Mouse (Mus musculus) heart, postnatal 0 days (tissue): ENCODE data around the gene Col4a1. TPM values are rescaled to one million over a fixed set of nuclear protein-coding genes. Genes with fewer than 3 reads are reported as not detected.

Experiments used
- ATAC-seq: fragments of 200-750 bp; cut with Nextera tagmentation; 2 replicates; pipeline ENCODE4 v1.8.0; 2017; ENCODE audit warnings: low read depth, moderate number of reproducible peaks, moderate library complexity; ENCODE audit not compliant: insufficient read depth
- DNase-seq: peaks from one replicate; pipeline ENCODE4 v3.0.0-alpha.2; 2016; ENCODE audit warnings: low spot score
- H3K27ac ChIP-seq: fragments of 300-500 bp; sonication (generic); 2 replicates; pipeline ENCODE4 v1.5.1; 2014; ENCODE audit warnings: low read depth, mild to moderate bottlenecking
- H3K27me3 ChIP-seq: fragments of 300-500 bp; sonication (generic); 2 replicates; pipeline ENCODE4 v1.6.1; 2014; ENCODE audit warnings: low read length, mixed read lengths; ENCODE audit not compliant: control insufficient read depth, insufficient read depth
- H3K36me3 ChIP-seq: fragments of 300-500 bp; sonication (generic); replicated peaks from 2 replicates; pipeline ENCODE4 v1.6.1; 2014; ENCODE audit warnings: low read length, mixed read lengths; ENCODE audit not compliant: control insufficient read depth, insufficient read depth
- H3K4me1 ChIP-seq: fragments of 300-500 bp; sonication (generic); 2 replicates; pipeline ENCODE4 v1.6.1; 2014; ENCODE audit warnings: antibody characterized with exemption; ENCODE audit not compliant: control insufficient read depth, insufficient read depth
- H3K4me2 ChIP-seq: fragments of 300-500 bp; sonication (generic); 2 replicates; pipeline ENCODE4 v1.6.1; 2014; ENCODE audit warnings: low read depth, mild to moderate bottlenecking, low read length, moderate library complexity
- H3K4me3 ChIP-seq: fragments of 300-500 bp; sonication (generic); 2 replicates; pipeline ENCODE4 v1.5.1; 2014; ENCODE audit warnings: low read depth, low read length
- H3K9ac ChIP-seq: fragments of 300-500 bp; sonication (generic); replicated peaks from 2 replicates; pipeline ENCODE4 v1.6.1; 2014; ENCODE audit warnings: low read depth, low read length, mixed read lengths
- H3K9me3 ChIP-seq: fragments of 300-500 bp; sonication (generic); replicated peaks from 2 replicates; pipeline ENCODE4 v1.6.1; 2016; ENCODE audit warnings: low read length; ENCODE audit not compliant: control insufficient read depth
- CTCF ChIP-seq: IDR thresholded peaks from 2 replicates; pipeline ENCODE4 v1.5.1; 2016; ENCODE audit warnings: antibody characterized with exemption, control low read depth, low read depth
- EP300 ChIP-seq: IDR thresholded peaks from 2 replicates; pipeline ENCODE4 v1.6.1; 2016; ENCODE audit warnings: antibody characterized with exemption, low read depth
- WGBS: fragments of 180-500 bp; shearing (Covaris S2); extraction: QIAGEN DNeasy Blood & Tissue Kit; methylation state at CpG from one replicate; pipeline ENCODE4 v1.1.7; 2014; 5-methylcytosine and 5-hydroxymethylcytosine counted together
- polyA plus RNA-seq: library from polyadenylated mRNA; unstranded; fragments of >200 nt; fragmentation: Nextera tagmentation; extraction: Ambion mirVana; gene quantifications from 2 replicates; pipeline ENCODE4 v1.2.1, GENCODE M21; 2015
- total RNA-seq: library from RNA; depleted of rRNA; stranded (reverse); fragments of >200 nt; gene quantifications from 2 replicates; pipeline ENCODE4 v1.2.3, GENCODE M21; 2014; ENCODE audit warnings: low replicate concordance

The Col4a1 gene
- total and polyA plus RNA-seq, 2 experiments from 2014 or later = 191 to 921 TPM

- Histone ChIP-seq H3K4me1 (peaks cover 85% of the 10 kb centered on the region), H3K4me3 (no peak overlapping the region), H3K36me3 (no peaks in the 10 kb centered on the region; the same call in 1 of the 2 replicates), H3K27ac (peak overlapping the region; percentile 71), H3K9me3 (no peaks in the 10 kb centered on the region), H3K9ac (no peak overlapping the region), H3K4me2 (no peak overlapping the region), H3K27me3 (no peaks in the 10 kb centered on the region)
- DNase-seq (no peak), ATAC-seq (no peak)
- no peak for TF ChIP-seq EP300
- no peak for TF ChIP-seq CTCF
- 60% methylated on average over 5 of the region's 5 CpGs for WGBS
These were observed 15.2 kb upstream of the Col4a1 start for GRCm38 (mm10) chr8:11327722-11328417.

GRCm38 (mm10) chr8:11327298-11327697, 14.7 kb upstream of the Col4a1 start:
- no peak for TF ChIP-seq EP300
- H3K36me3 ChIP-seq = no peaks in the 10 kb centered on the region
- H3K4me1 ChIP-seq = peaks cover 84% of the 10 kb centered on the region
- H3K27me3 ChIP-seq = no peaks in the 10 kb centered on the region
- H3K9ac ChIP-seq = no peak overlapping the region
- H3K27ac ChIP-seq = peak overlapping the region; percentile 71
- DNase-seq = peak; percentile 65
- peak; percentile 42; the same call in 1 of the 2 replicates for ATAC-seq
- H3K4me2 ChIP-seq = no peak overlapping the region
- no peak overlapping the region for H3K4me3 ChIP-seq
- no peaks in the 10 kb centered on the region for H3K9me3 ChIP-seq
- whole genome bisulfite sequencing = 3% methylated on average over 4 of the region's 4 CpGs

- no peak overlapping the region for H3K4me2 ChIP-seq
- H3K27ac ChIP-seq = peak overlapping the region; percentile 82
- H3K4me1 ChIP-seq = peaks cover 83% of the 10 kb centered on the region
- H3K9ac ChIP-seq = no peak overlapping the region
- H3K9me3 ChIP-seq = no peaks in the 10 kb centered on the region
- H3K4me3 ChIP-seq = no peak overlapping the region
- ATAC-seq (peak; percentile 43), DNase-seq (no peak)
- H3K27me3 ChIP-seq = no peaks in the 10 kb centered on the region
- 22% methylated on average over 6 of the region's 6 CpGs for WGBS
- H3K36me3 ChIP-seq = peaks cover 6% of the 10 kb centered on the region; the same call in 1 of the 2 replicates
- no peak for TF ChIP-seq EP300
- TF ChIP-seq CTCF = no peak
These were observed 12.3 kb upstream of the Col4a1 start for GRCm38 (mm10) chr8:11324801-11325395.

GRCm38 (mm10) chr8:11323681-11324080, 11.1 kb upstream of the Col4a1 start:
- no peak for ATAC-seq
- 71% methylated on average over 1 of the region's 1 CpGs for WGBS
- peak overlapping the region; percentile 82 for H3K27ac ChIP-seq

GRCm38 (mm10) chr8:11322724-11323585, 10.3 kb upstream of the Col4a1 start:
- peak overlapping the region; percentile 82 for H3K27ac ChIP-seq
- H3K9me3 ChIP-seq = no peaks in the 10 kb centered on the region
- peaks cover 83% of the 10 kb centered on the region for H3K4me1 ChIP-seq
- H3K4me3 ChIP-seq = no peak overlapping the region
- H3K36me3 ChIP-seq = peaks cover 18% of the 10 kb centered on the region
- no peak overlapping the region for H3K4me2 ChIP-seq
- no peak overlapping the region for H3K9ac ChIP-seq
- DNase-seq = no peak
- peak; percentile 60 for ATAC-seq
- TF ChIP-seq CTCF = no peak
- peak; percentile 60; the same call in 1 of the 2 replicates for TF ChIP-seq EP300
- WGBS = 64% methylated on average over 5 of the region's 5 CpGs
- H3K27me3 ChIP-seq = no peaks in the 10 kb centered on the region

More at GRCm38 (mm10) chr8:11323681-11324080, 11.1 kb upstream of the Col4a1 start:
- DNase-seq = no peak
- Histone ChIP-seq H3K9me3 (no peaks in the 10 kb centered on the region), H3K36me3 (peaks cover 12% of the 10 kb centered on the region; the same call in 1 of the 2 replicates), H3K4me3 (no peak overlapping the region), H3K4me1 (peaks cover 85% of the 10 kb centered on the region), H3K4me2 (no peak overlapping the region), H3K27me3 (no peaks in the 10 kb centered on the region), H3K9ac (no peak overlapping the region)
- TF ChIP-seq CTCF (no peak), EP300 (no peak)
